Mouse (Mus musculus) stomach, postnatal 0 days (tissue): ENCODE results near the gene Elobl. TPM values are rescaled to one million over a fixed set of nuclear protein-coding genes. Genes with fewer than 3 reads are reported as not detected.
A peak's percentile ranks its signal among the peaks of the same experiment; 100 is the strongest.

Source experiments
- ATAC-seq: fragments of 200-750 bp; cut with Nextera tagmentation; 2 replicates; pipeline ENCODE4 v1.8.0; 2017; ENCODE audit not compliant: low FRiP score, low TSS enrichment
- DNase-seq: peaks from one replicate; pipeline ENCODE4 v3.0.0-alpha.2; 2016; ENCODE audit warnings: low spot score
- H3K27ac ChIP-seq: fragments of 300-500 bp; sonication (generic); replicated peaks from 2 replicates; pipeline ENCODE4 v1.5.1; 2014; ENCODE audit warnings: mild to moderate bottlenecking, control low read depth
- H3K27me3 ChIP-seq: fragments of 300-500 bp; sonication (generic); 2 replicates; pipeline ENCODE4 v1.6.1; 2014; ENCODE audit warnings: low read length; ENCODE audit not compliant: control insufficient read depth, insufficient read depth
- H3K36me3 ChIP-seq: fragments of 300-500 bp; sonication (generic); 2 replicates; pipeline ENCODE4 v1.6.1; 2014; ENCODE audit warnings: low read length, mixed read lengths; ENCODE audit not compliant: control insufficient read depth, insufficient read depth
- H3K4me1 ChIP-seq: fragments of 300-500 bp; sonication (generic); replicated peaks from 2 replicates; pipeline ENCODE4 v1.6.1; 2014; ENCODE audit warnings: antibody characterized with exemption; ENCODE audit not compliant: control insufficient read depth, insufficient read depth
- H3K4me2 ChIP-seq: fragments of 300-500 bp; sonication (generic); replicated peaks from 2 replicates; pipeline ENCODE4 v1.6.1; 2014; ENCODE audit warnings: low read depth, mild to moderate bottlenecking, control low read depth, moderate library complexity
- H3K4me3 ChIP-seq: fragments of 300-500 bp; sonication (generic); 2 replicates; pipeline ENCODE4 v1.5.1; 2014; ENCODE audit warnings: low read depth, low read length, control low read depth
- H3K9ac ChIP-seq: fragments of 300-500 bp; sonication (generic); 2 replicates; pipeline ENCODE4 v1.6.1; 2014; ENCODE audit warnings: mild to moderate bottlenecking, low read length, control low read depth, mixed read lengths
- H3K9me3 ChIP-seq: fragments of 300-500 bp; sonication (generic); 2 replicates; pipeline ENCODE4 v1.6.1; 2016; ENCODE audit warnings: low read length; ENCODE audit not compliant: control insufficient read depth
- CTCF ChIP-seq: IDR thresholded peaks from 2 replicates; pipeline ENCODE4 v1.5.1; 2016; ENCODE audit warnings: antibody characterized with exemption, low read depth, mild to moderate bottlenecking, moderate library complexity
- EP300 ChIP-seq: optimal IDR thresholded peaks from 2 replicates; pipeline ENCODE3; 2016; ENCODE audit warnings: antibody characterized with exemption
- WGBS: fragments of 180-500 bp; shearing (Covaris S2); extraction: QIAGEN DNeasy Blood & Tissue Kit; methylation state at CpG from one replicate; pipeline ENCODE4 v1.1.7; 2014; 5-methylcytosine and 5-hydroxymethylcytosine counted together
- polyA plus RNA-seq: library from polyadenylated mRNA; unstranded; fragments of >200 nt; fragmentation: Nextera tagmentation; extraction: Ambion mirVana; gene quantifications from 2 replicates; pipeline ENCODE4 v1.2.1, GENCODE M21; 2015

Gene Elobl
- polyA plus RNA-seq, result not detected in 2 replicates

DNA sequence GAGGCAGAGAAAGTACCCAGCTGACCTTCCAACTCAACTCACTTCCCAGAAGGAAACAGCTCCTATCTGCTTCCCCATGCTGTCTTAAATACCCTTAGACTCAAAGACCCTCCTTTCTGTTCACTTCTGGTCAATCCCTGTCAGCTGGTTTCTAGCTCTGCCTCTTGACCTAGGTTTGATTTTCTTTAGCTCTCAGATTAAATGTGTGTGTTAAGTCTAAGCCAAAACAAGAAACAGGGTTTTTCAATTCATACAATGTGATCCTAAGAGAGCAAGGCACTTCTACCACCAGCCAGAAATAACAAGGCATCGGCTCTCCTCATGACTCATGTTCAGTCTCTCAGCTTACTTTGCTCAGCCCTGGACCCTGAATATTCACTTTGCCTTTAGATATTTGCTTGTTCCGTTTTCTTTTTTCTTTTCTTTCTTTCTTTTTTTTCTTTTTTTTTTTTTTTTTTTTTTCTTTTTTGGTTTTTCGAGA, at the start of gene Elobl:
Gene Elobl, minus strand, starts transcription at position 51 of the 481 bp plus-strand sequence.
- H3K4me3 ChIP-seq, result no peak within 1 kb of the TSS
- H3K9me3 ChIP-seq, result no peaks in the 10 kb centered on the region
- no peaks in the 10 kb centered on the region for H3K4me1 ChIP-seq
- TF ChIP-seq EP300 (no peak), CTCF (no peak)
- no peaks in the 10 kb centered on the region for H3K27me3 ChIP-seq
- WGBS, result 78% methylated on average over 2 of the region's 3 CpGs
- H3K9ac ChIP-seq, result no peak within 1 kb of the TSS
- no peak within 1 kb of the TSS for H3K4me2 ChIP-seq
- no peaks in the 10 kb centered on the region for H3K36me3 ChIP-seq
- H3K27ac ChIP-seq, result no peak within 1 kb of the TSS
- no peak for ATAC-seq
- no peak for DNase-seq

DNA sequence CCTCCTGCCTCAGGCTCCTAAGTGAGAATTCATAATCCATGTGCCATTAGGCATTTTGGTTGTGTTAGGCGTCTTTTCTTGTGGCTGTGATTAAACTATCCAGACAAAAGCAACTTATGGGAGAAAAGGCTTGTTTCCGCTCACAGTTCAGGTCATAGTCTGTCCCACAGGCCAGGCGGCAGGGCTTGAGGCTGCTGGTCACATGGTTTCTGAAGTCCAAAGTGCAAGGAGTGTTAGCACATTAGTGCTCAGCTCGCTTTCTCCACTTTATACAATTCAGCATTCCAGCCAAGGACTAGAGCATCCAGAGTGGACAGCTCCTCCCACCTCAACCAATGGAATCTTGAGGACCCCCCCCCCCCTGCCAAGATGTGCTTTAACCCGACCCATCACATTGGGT, 45.5 kb upstream of the Elobl start:
- no peak overlapping the region for H3K9ac ChIP-seq
- no peaks in the 10 kb centered on the region for H3K4me1 ChIP-seq
- no peak for TF ChIP-seq CTCF
- no peak for TF ChIP-seq EP300
- H3K9me3 ChIP-seq, result no peaks in the 10 kb centered on the region
- H3K27ac ChIP-seq, result no peak overlapping the region
- H3K4me2 ChIP-seq, result no peak overlapping the region
- ATAC-seq, result no peak
- no peak for DNase-seq
- H3K36me3 ChIP-seq, result peaks cover 23% of the 10 kb centered on the region
- H3K4me3 ChIP-seq, result no peak overlapping the region
- no peaks in the 10 kb centered on the region for H3K27me3 ChIP-seq
- 86% methylated on average over 5 of the region's 5 CpGs for WGBS

DNA sequence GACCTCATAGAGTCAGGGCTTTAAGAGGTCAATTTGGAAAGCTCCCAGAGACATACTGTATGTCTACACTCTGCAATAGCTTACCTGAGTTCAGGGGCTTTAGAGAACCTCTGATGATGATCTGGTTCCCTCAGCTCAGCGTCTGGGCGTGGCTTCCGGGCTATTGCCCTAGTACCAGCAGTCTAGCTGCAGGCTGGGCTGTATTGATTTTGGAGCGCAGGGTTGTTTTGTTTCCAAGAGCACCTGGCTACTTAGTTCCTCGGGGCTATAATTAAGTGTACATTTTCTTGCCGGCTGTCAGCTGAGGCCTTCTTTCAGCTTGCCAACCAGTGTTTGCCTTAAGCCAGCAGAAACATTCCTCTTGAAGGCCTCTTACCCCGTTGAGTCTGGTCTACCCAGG, 42.8 kb upstream of the Elobl start:
- ATAC-seq, result peak; percentile 70
- TF ChIP-seq CTCF (no peak), EP300 (no peak)
- Histone ChIP-seq H3K4me2 (no peak overlapping the region), H3K27ac (no peak overlapping the region), H3K9ac (no peak overlapping the region), H3K4me1 (no peaks in the 10 kb centered on the region), H3K4me3 (no peak overlapping the region), H3K27me3 (no peaks in the 10 kb centered on the region), H3K9me3 (no peaks in the 10 kb centered on the region), H3K36me3 (peaks cover 19% of the 10 kb centered on the region)
- 44% methylated on average over 7 of the region's 7 CpGs for WGBS
- peak; percentile 71 for DNase-seq

DNA sequence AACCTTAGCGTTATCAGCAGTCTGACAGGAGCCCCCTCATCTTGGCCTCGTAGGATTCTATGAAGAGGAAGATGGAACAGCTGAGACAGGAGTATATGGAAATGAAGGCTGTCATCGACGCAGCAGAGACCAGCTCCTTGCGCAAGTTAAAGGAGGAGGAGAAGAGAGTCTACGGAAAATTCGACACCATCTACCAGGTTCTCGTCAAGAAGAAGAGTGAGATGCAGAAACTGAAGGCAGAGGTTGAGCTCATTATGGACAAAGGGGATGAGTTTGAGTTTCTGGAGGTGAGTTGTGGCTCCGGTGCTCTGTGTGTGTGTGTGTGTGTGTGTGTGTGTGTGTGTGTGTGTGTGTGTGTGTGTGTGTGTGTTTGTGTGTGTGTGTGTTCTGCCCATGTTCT, 42.3 kb upstream of the Elobl start:
- Histone ChIP-seq H3K27ac (no peak overlapping the region), H3K9ac (no peak overlapping the region), H3K4me2 (no peak overlapping the region), H3K36me3 (peaks cover 19% of the 10 kb centered on the region), H3K4me1 (no peaks in the 10 kb centered on the region; the same call in 1 of the 2 replicates), H3K4me3 (no peak overlapping the region), H3K27me3 (no peaks in the 10 kb centered on the region), H3K9me3 (no peaks in the 10 kb centered on the region)
- TF ChIP-seq CTCF (no peak), EP300 (no peak)
- DNase-seq (no peak), ATAC-seq (no peak)
- 80% methylated on average over 9 of the region's 9 CpGs for WGBS

DNA sequence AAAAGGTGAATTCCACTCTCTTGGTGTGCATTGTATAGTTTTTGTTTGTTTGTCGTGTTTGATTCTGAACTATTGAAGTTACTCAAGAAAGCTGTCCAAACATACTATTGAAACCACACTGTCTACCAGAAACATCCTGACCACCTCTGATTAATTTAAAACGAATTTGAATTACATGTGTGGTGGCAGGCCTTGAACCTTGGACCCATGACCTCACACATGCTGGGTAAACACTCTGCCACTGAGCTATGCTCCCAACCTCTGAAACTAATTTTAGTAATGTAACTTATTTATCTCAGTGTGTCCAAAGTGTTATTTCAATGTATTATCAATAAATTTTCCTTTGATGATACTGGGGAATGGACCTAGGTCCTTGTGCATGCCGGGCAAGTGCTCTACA, 40.9 kb upstream of the Elobl start:
- peaks cover 3% of the 10 kb centered on the region; the same call in 1 of the 2 replicates for H3K4me1 ChIP-seq
- H3K27me3 ChIP-seq, result no peaks in the 10 kb centered on the region
- TF ChIP-seq EP300, result no peak
- TF ChIP-seq CTCF, result no peak
- no peak overlapping the region for H3K4me3 ChIP-seq
- WGBS, result 71% methylated on average over 3 of the region's 3 CpGs
- no peak overlapping the region for H3K9ac ChIP-seq
- H3K9me3 ChIP-seq, result no peaks in the 10 kb centered on the region
- ATAC-seq (no peak), DNase-seq (peak; percentile 35)
- H3K27ac ChIP-seq, result no peak overlapping the region
- H3K36me3 ChIP-seq, result peaks cover 15% of the 10 kb centered on the region; the same call in 1 of the 2 replicates
- H3K4me2 ChIP-seq, result no peak overlapping the region

DNA sequence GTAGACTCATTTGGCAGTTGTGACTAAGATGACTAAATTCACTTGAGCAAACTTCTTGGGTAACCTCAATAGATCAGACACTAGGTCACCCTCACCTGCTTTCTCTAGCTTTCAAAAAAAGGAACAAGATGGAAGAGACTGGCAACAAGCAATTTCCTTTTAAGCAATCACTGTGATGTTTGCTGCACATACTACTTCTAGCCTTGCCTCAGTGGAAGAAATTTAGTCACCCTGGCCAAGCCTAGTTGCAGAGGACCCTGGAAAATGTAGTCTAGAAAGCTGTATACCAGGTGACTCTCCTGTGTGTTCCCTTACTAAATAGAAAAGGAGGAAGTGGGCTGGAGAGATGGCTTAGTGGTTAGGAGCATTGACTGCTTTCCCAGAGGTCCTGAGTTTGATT, 39.7 kb upstream of the Elobl start:
- no peak for ATAC-seq

More for the DNA sequence above, 39.7 kb upstream of the Elobl start:
- Histone ChIP-seq H3K4me1 (peaks cover 5% of the 10 kb centered on the region; the same call in 1 of the 2 replicates), H3K27me3 (no peaks in the 10 kb centered on the region), H3K4me3 (no peak overlapping the region), H3K27ac (no peak overlapping the region), H3K4me2 (no peak overlapping the region), H3K9me3 (no peaks in the 10 kb centered on the region), H3K9ac (no peak overlapping the region), H3K36me3 (peaks cover 5% of the 10 kb centered on the region; the same call in 1 of the 2 replicates)
- TF ChIP-seq EP300 (no peak), CTCF (no peak)
- DNase-seq, result no peak
